Mouse (Mus musculus) frontal cortex, postnatal 14 days (tissue): Measurements from ENCODE around the gene Paqr4.

Experiments
- DNase-seq, 2 experiments: peaks; one replicate each; pipeline ENCODE4 v3.0.0; 2022; ENCODE audit warnings: low spot score in 2 of 2

Gene Paqr4

GRCm38 (mm10) chr17:23749400-23750191, 8.9 kb upstream of the Paqr4 start:
- no peak for DNase-seq

GRCm38 (mm10) chr17:23748631-23749391, 8.1 kb upstream of the Paqr4 start:
- DNase-seq, result peak in 1 of 2 experiments; percentile 48

GRCm38 (mm10) chr17:23748026-23748425, 7.4 kb upstream of the Paqr4 start:
- no peak for DNase-seq

GRCm38 (mm10) chr17:23747471-23747870, 6.8 kb upstream of the Paqr4 start:
- DNase-seq, result no peak

GRCm38 (mm10) chr17:23746767-23747166, 6.1 kb upstream of the Paqr4 start:
- DNase-seq, result no peak

- DNase-seq, result no peak
These were observed 5.6 kb upstream of the Paqr4 start for GRCm38 (mm10) chr17:23746311-23746710.

GRCm38 (mm10) chr17:23745301-23746251, 4.9 kb upstream of the Paqr4 start, which contains the start of gene Kremen2:
TSS of gene Kremen2 (minus strand) at chr17:23745833.
- DNase-seq, result no peak

- no peak for DNase-seq
These were observed 4.0 kb upstream of the Paqr4 start for GRCm38 (mm10) chr17:23744651-23745050.

GRCm38 (mm10) chr17:23744076-23744475, 3.4 kb upstream of the Paqr4 start:
- DNase-seq, result no peak

GRCm38 (mm10) chr17:23742941-23743340, 2.3 kb upstream of the Paqr4 start:
- DNase-seq, result no peak

- no peak for DNase-seq
These were observed 1.6 kb upstream of the Paqr4 start for GRCm38 (mm10) chr17:23742210-23742793.

GRCm38 (mm10) chr17:23741359-23742209, 917 bp upstream of the Paqr4 start:
- no peak for DNase-seq

GRCm38 (mm10) chr17:23740136-23740584, 507 bp downstream of the Paqr4 start:
- peak; percentile 89 to 90 for DNase-seq

- no peak for DNase-seq
These were observed 1.2 kb downstream of the Paqr4 start for GRCm38 (mm10) chr17:23739202-23740135.

- no peak for DNase-seq
These were observed 1.8 kb downstream of the Paqr4 start for GRCm38 (mm10) chr17:23738836-23739201.

GRCm38 (mm10) chr17:23737493-23738445, 2.9 kb downstream of the Paqr4 start:
- DNase-seq, result no peak

GRCm38 (mm10) chr17:23734341-23734740, 6.3 kb downstream of the Paqr4 start:
- no peak for DNase-seq

- DNase-seq, result no peak
These were observed 10.2 kb downstream of the Paqr4 start for GRCm38 (mm10) chr17:23730441-23730840.
